Mouse (Mus musculus) heart, adult 10 weeks (tissue): ENCODE results near the gene Ddx46. TPM values are rescaled to one million over a fixed set of nuclear protein-coding genes. Genes with fewer than 3 reads are reported as not detected.

ENCODE experiments used
- polyA plus RNA-seq: library from polyadenylated mRNA; stranded (reverse); fragments of 350-450 nt; fragmentation: Illumina TruSeq; extraction: RNeasy Lipid Tissue Mini Kit (QIAGEN cat#74804); gene quantifications from one replicate; pipeline ENCODE4 v1.2.3, GENCODE M21; 2014; ENCODE audit warnings: low read depth, low replicate concordance

Ddx46 gene
- polyA plus RNA-seq: 25.7 TPM

DNA sequence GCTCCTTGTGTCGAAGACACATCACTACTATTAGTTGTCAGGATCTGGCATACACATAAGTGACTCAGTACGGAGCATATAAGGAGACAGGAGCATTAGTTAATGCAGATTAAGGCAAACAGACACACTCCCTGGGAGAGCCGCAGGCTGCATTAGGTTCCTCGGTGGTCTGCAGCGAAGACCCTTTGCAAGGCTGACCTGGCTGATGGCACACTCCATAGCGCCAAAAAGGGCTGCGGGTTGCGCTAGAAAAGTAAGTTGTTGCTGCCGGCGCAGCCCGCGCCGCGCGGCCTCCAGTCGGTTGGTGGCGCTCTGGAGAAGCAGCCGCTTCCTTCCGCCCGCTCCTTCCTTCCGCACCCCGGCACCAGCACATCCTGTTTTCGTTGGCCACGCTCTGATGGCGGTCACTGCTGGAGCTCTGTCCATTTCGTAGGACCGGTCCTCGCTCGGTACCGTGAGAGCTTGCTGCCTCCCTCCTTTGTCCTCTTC, at the start of gene Ddx46:
Gene Ddx46 (plus strand): TSS at position 389 of the 489 bp plus-strand sequence.

DNA sequence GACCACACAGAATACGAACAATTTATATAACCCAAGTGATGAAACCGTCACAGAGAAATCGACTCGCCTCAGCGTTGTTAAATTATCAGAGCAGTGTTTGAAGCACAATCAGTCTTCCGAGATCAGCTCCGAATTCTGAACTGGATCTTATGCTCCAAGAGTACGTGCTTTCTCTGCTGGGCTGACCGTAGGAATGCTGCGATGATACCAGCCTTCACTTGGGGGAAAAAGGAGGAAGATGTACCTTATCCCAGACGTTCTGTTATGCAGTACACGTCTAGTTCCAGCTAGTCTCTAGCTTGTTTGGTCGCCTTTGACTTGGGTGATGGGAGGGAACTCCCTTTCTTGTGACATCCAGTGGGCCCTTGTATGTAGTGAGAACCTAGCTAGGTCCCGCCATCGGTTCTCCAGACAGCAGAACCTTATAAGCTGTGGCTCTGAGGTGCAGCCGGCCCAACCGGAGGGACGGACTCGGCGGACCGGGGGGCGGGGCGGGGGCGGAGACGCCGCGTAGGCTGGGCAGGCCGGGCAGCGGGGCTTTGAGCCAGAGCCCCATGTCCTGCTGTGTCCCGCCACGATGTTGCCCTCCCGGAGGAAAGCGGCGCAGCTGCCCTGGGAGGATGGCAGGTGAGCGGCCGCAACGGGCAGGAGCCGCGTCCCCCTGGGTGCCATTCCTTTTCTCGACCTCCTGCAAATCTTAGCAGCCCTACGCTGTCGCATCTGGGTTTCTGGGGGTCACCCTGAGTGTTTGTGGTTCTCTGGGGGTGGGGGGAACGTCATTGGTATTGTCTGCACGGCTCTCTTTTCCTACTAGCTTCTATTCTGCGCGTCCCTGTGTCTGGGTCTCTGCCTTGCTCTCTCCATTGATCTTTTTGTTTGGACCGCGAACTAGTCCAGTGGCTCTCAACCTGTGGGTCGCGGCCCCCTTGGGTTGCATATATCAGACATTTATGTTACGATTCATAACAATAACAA, 35.0 kb upstream of the Ddx46 start, which contains the start of gene B4galt7:
Gene B4galt7 (plus strand): TSS at position 331 of the 975 bp plus-strand sequence.

DNA sequence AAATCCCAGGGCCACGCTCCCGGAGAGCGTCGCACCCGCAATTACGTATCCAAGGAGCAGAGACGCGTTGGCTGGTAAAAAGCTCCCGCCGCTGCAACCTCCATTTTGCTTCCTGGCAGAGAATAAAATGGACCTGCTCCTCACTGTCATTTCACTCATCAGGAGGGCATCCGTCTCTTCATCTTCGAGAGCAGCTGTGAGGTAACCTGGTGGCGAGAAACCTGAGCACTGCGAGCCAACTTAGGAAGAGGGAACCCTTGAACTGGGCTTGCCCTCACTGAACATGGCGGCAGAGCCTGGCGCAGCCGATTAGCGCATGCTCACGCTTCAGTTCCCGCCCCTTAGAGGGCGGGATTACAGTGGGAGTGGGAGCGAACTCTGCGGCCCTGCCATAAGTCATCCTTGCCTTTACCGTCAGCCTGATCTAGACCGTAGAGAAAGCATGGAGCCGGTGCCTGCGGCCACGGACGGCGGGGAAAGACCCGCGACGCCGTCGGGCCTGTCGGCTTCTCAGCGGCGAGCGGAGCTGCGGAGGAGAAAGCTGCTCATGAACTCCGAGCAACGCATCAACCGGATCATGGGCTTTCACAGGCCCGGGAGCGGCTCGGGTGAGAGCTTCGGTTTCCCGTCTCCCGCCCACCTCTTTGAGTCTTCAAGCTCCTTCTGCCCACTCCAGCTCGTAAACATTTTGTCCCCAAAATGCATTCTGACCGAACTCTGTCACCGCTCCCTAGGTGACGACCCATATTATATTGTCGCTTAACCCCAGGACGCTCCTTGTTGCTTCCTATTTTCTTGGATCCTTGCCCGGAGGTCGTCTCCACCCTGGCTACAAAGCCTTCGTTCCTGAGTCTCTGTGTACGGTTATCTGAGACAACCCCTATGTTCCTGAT, 11.9 kb upstream of the Ddx46 start, which contains the start of gene Caml:
Gene Caml (plus strand): TSS at position 357 of the 893 bp plus-strand sequence.

DNA sequence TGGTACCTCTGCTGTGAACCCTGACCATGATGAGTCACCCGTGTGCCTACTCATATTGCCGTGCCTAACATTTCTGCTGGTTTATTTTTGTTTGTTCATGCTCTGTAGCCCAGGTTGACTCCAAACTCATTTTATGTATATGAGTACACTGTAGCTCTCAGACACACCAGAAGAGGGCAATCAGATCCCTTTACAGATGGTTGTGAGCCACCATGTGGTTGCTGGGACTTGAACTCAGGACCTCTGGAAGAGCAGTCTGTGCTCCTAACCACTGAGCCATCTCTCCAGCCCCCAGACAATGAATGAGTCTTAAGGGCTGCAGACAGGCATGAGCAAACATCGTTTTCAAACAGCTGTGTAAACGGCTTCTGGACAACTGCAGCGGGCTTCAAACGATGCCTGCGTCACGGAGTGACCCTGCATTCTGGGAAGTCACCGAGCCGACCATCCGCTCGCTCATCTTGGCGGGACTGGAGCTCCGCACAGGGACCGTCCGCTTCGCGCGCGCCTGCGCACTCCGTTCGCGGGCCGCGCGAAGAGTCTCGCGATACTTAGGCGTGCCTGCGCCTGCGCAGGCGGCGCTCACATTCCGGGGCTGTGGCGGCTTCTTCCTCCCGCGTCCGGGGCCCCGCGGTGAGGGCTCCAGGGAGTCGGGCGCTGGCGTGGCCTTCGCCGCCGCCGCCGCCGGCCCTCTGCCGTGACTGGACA, 57.9 kb downstream of the Ddx46 start, which contains the start of gene B230219D22Rik:
Gene B230219D22Rik (plus strand): TSS at position 590 of the 708 bp plus-strand sequence.

DNA sequence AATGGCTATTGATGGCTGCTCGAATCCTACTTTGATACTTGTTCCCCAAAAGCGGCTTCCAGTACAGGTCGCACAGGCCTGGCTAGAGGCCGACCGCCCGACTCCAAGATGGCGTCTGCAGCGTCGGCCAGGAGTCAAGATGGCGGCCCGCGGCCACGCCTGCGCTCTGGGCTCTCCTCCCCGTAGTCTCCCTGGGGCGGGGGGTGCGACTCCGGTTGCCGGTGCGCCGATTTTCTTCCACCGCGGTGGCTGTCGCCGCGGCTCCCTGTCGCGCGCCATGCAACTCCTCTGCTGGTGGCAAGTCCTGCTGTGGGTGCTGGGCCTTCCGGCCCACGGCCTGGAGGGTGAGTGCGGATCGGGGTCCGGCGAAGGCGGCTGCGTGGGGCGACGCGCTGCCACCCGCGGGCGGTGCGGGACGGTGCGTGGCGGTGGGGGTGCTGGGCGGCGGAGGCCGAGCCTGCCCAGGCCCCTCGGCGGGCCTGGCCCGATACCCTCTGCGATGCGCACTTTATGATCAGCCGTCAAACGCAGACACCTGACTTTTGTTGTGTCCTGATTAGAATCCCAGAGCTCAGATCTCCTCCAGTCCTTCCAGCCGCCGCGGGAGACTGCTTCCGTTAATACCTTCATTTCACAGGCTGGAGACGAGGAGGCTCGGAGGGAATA, 79.8 kb downstream of the Ddx46 start, which contains the start of gene Txndc15:
Gene Txndc15 (plus strand): TSS at position 150 of the 666 bp plus-strand sequence.

DNA sequence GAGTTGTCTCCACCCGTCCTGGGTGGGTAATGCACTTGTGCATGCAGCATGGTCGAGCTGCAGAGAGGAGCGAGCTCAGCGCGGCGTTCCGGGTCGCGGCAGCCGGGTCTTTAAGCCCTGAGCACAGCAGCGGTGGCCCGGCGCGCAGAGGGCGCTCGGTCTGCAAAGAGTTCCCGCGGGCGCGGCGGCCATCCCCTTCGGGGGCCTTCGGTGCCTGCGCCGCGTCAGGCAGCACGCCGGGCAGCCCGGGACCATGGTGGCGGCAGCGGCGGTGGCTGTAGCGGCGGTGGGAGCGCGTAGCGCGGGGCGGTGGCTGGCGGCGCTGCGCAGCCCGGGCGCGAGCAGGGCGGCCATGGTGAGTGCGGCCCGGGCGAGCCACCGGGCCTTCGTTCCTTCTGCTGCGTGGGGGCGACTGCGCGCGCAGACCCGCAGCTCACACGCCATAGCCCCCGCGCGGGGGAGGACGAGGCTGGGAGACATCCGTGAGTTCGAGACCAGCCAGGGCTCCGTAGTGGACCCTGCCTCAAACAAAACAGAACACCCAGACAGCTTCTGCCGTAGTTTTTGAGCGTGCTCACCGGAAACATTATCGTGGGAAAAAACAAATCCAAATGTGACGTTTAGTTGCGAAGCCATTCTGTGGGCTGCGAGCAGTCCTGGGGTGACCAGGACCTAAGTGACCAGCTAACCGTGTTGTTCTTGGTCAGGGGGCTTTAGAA, 92.5 kb downstream of the Ddx46 start, which contains the start of gene Pcbd2:
Gene Pcbd2 (plus strand): TSS at position 249 of the 719 bp plus-strand sequence.

Other genes with a start within 250 kb of the Ddx46 start
- gene Slc34a1, start 236.8 kb upstream of the Ddx46 start, polyA plus RNA-seq: not detected
- not detected for gene Pfn3, start 219.8 kb upstream of the Ddx46 start, polyA plus RNA-seq
- not detected for gene F12, start 208.2 kb upstream of the Ddx46 start, polyA plus RNA-seq
- 19.9 TPM for gene Grk6, start 190.0 kb upstream of the Ddx46 start, polyA plus RNA-seq
- gene Prr7, start 170.8 kb upstream of the Ddx46 start, polyA plus RNA-seq: not detected
- 7.0 TPM for gene Dbn1, start 146.9 kb upstream of the Ddx46 start, polyA plus RNA-seq
- 65.4 TPM for gene Pdlim7, start 121.4 kb upstream of the Ddx46 start, polyA plus RNA-seq
- 2.6 TPM for gene Dok3, start 105.7 kb upstream of the Ddx46 start, polyA plus RNA-seq
- 15.0 TPM for gene Ddx41, start 98.4 kb upstream of the Ddx46 start, polyA plus RNA-seq
- 48.4 TPM for gene Fam193b, start 63.9 kb upstream of the Ddx46 start, polyA plus RNA-seq
- 97.7 TPM for gene Tmed9, start 61.3 kb upstream of the Ddx46 start, polyA plus RNA-seq
- gene B4galt7, start 35.1 kb upstream of the Ddx46 start, polyA plus RNA-seq: 10.3 TPM
- gene Caml, start 12.0 kb upstream of the Ddx46 start, polyA plus RNA-seq: 17.0 TPM
- gene B230219D22Rik, start 58.1 kb downstream of the Ddx46 start, polyA plus RNA-seq: 44.1 TPM
- 61.0 TPM for gene Txndc15, start 79.6 kb downstream of the Ddx46 start, polyA plus RNA-seq
- gene Pcbd2, start 92.3 kb downstream of the Ddx46 start, polyA plus RNA-seq: 29.5 TPM
- gene Catsper3, start 149.5 kb downstream of the Ddx46 start, polyA plus RNA-seq: not detected
- not detected for gene Pitx1, start 201.2 kb downstream of the Ddx46 start, polyA plus RNA-seq